Mouse (Mus musculus) CH12.LX (cell line): ENCODE data around the gene Eif4ebp2.

Experiments used
- CTCF ChIP-seq, 2 experiments: IDR thresholded peaks in 1 of 2; conservative IDR thresholded peaks in 1 of 2; 2 replicates each; pipeline ENCODE4 v1.5.1; 2011 to 2012; ENCODE audit warnings: low read depth in 2 of 2, low read length in 2 of 2, improper control_type of control experiment in 1 of 2, inconsistent platforms in 1 of 2, mild to moderate bottlenecking in 1 of 2, moderate library complexity in 1 of 2
- MAX ChIP-seq: IDR thresholded peaks from 2 replicates; pipeline ENCODE4 v1.6.1; 2011; ENCODE audit warnings: low read length, improper control_type of control experiment
- MAZ ChIP-seq: IDR thresholded peaks from 2 replicates; pipeline ENCODE4 v1.6.1; 2012; ENCODE audit warnings: low read depth, mild to moderate bottlenecking, inconsistent platforms, low read length, improper control_type of control experiment, moderate library complexity
- POLR2A ChIP-seq: IDR thresholded peaks from 2 replicates; pipeline ENCODE4 v1.6.1; 2011; ENCODE audit warnings: low read depth, mild to moderate bottlenecking, improper control_type of control experiment, low read length
- RCOR1 ChIP-seq: conservative IDR thresholded peaks from 2 replicates; pipeline ENCODE4 v1.6.1; 2012; ENCODE audit warnings: low read depth, mild to moderate bottlenecking, inconsistent platforms, low read length, improper control_type of control experiment
- UBTF ChIP-seq: IDR thresholded peaks from 2 replicates; pipeline ENCODE4 v1.6.1; 2012; ENCODE audit warnings: low read depth, mild to moderate bottlenecking, inconsistent platforms, low read length, improper control_type of control experiment, moderate library complexity

GRCm38 (mm10) chr10:61495461-61495860 is 43.0 kb upstream of the Eif4ebp2 start:
- no peak for TF ChIP-seq RCOR1
- TF ChIP-seq POLR2A, result no peak
- no peak for TF ChIP-seq UBTF
- TF ChIP-seq MAX, result no peak
- no peak for TF ChIP-seq MAZ
- no peak for TF ChIP-seq CTCF (conservative IDR thresholded peaks at IDR 0.05 in 1 of 2, IDR thresholded peaks at IDR 0.05 in 1 of 2; ENCODE audit: low read depth in 2 of 2, low read length in 2 of 2)
